Mouse (Mus musculus): ENCODE results near the gene Susd6.

GRCm38 (mm10) chr12:80791571-80792444 lies 1.5 kb downstream of the Susd6 start:
- TF ChIP-seq POLR2A (IDR thresholded peaks at IDR 0.05; ENCODE audit: insufficient read depth, low read depth, low read length) = no peak
- no peak for TF ChIP-seq CTCF (IDR thresholded peaks at IDR 0.05; ENCODE audit: insufficient read depth, low read depth, low read length)

Data from olfactory bulb, adult 2 months (tissue).